Mouse (Mus musculus) MEL (cell line): ENCODE measurements around the gene Hlf. TPM values are rescaled to one million over a fixed set of nuclear protein-coding genes. Genes with fewer than 3 reads are reported as not detected.

Experiments used
- DNase-seq: peaks from one replicate; pipeline ENCODE4 v3.0.0; 2011; ENCODE audit warnings: low read depth, low spot score
- H3K27ac ChIP-seq: 2 replicates; pipeline ENCODE4 v1.5.1; 2012; ENCODE audit warnings: low read depth, mild to moderate bottlenecking, control low read depth, low read length, moderate library complexity; ENCODE audit not compliant: control insufficient read depth
- H3K27me3 ChIP-seq, 2 experiments: fragments of 150-350 bp in 1 of 2; sonication (generic) in 1 of 2; 2 replicates each; pipeline ENCODE4 v1.6.1; 2012; ENCODE audit warnings: low read length in 2 of 2, mild to moderate bottlenecking in 2 of 2, improper control_type of control experiment in 1 of 2, moderate library complexity in 1 of 2; ENCODE audit not compliant: insufficient read depth in 2 of 2, control insufficient read depth in 1 of 2
- H3K36me3 ChIP-seq, 2 experiments: 2 replicates each; pipeline ENCODE4 v1.6.1; 2012 to 2014; ENCODE audit warnings: low read length in 2 of 2, improper control_type of control experiment in 1 of 2, inconsistent platforms in 1 of 2, mild to moderate bottlenecking in 1 of 2; ENCODE audit not compliant: insufficient read depth in 2 of 2, control insufficient read depth in 1 of 2
- H3K4me1 ChIP-seq, 2 experiments: fragments of 150-350 bp in 1 of 2; sonication (generic) in 1 of 2; 2 replicates each; pipeline ENCODE4 v1.6.1; 2012; ENCODE audit warnings: low read length in 2 of 2, improper control_type of control experiment in 1 of 2, mild to moderate bottlenecking in 1 of 2; ENCODE audit not compliant: insufficient read depth in 2 of 2, control insufficient read depth in 1 of 2
- H3K4me3 ChIP-seq, 2 experiments: fragments of 150-350 bp in 1 of 2; sonication (generic) in 1 of 2; 2 replicates each; pipeline ENCODE4 v1.5.1; 2012; ENCODE audit warnings: low read depth in 2 of 2, low read length in 2 of 2, mild to moderate bottlenecking in 2 of 2, moderate library complexity in 2 of 2, control low read depth in 1 of 2, improper control_type of control experiment in 1 of 2; ENCODE audit not compliant: control insufficient read depth in 1 of 2, insufficient read depth in 1 of 2
- H3K79me2 ChIP-seq: 2 replicates; pipeline ENCODE4 v1.6.1; 2012; ENCODE audit warnings: mild to moderate bottlenecking, low read length, moderate library complexity; ENCODE audit not compliant: control insufficient read depth, poor library complexity, insufficient read depth
- H3K9ac ChIP-seq: 2 replicates; pipeline ENCODE4 v1.6.1; 2012; ENCODE audit warnings: low read depth, mild to moderate bottlenecking, control low read depth, low read length, moderate library complexity; ENCODE audit not compliant: control insufficient read depth, poor library complexity, severe bottlenecking
- H3K9me3 ChIP-seq: fragments of 150-350 bp; sonication (generic); replicated peaks from 2 replicates; pipeline ENCODE4 v1.6.1; 2012; ENCODE audit warnings: mild to moderate bottlenecking, low read length, improper control_type of control experiment, moderate library complexity; ENCODE audit not compliant: insufficient read depth
- BHLHE40 ChIP-seq: IDR thresholded peaks from 2 replicates; pipeline ENCODE4 v1.6.1; 2012; ENCODE audit warnings: low read depth, mild to moderate bottlenecking, inconsistent platforms, low read length, improper control_type of control experiment, borderline replicate concordance
- CHD2 ChIP-seq: IDR thresholded peaks from 2 replicates; pipeline ENCODE4 v1.6.1; 2011; ENCODE audit warnings: low read length, improper control_type of control experiment
- E2F4 ChIP-seq: IDR thresholded peaks from 2 replicates; pipeline ENCODE4 v1.6.1; 2011; ENCODE audit warnings: low read depth, low read length, improper control_type of control experiment, borderline replicate concordance
- HCFC1 ChIP-seq: IDR thresholded peaks from 2 replicates; pipeline ENCODE4 v1.6.1; 2012; ENCODE audit warnings: low read depth, mild to moderate bottlenecking, inconsistent platforms, low read length, improper control_type of control experiment, moderate library complexity
- MAZ ChIP-seq: IDR thresholded peaks from 2 replicates; pipeline ENCODE4 v1.6.1; 2012; ENCODE audit warnings: low read depth, mild to moderate bottlenecking, inconsistent platforms, low read length, improper control_type of control experiment
- MXI1 ChIP-seq: IDR thresholded peaks from 2 replicates; pipeline ENCODE4 v1.6.1; 2011; ENCODE audit warnings: mild to moderate bottlenecking, low read depth, low read length, improper control_type of control experiment
- MYB ChIP-seq: IDR thresholded peaks from 2 replicates; pipeline ENCODE4 v1.6.1; 2011; ENCODE audit warnings: mild to moderate bottlenecking, low read depth, low read length, improper control_type of control experiment
- MYC ChIP-seq: IDR thresholded peaks from 2 replicates; pipeline ENCODE4 v1.6.1; 2011; ENCODE audit warnings: low read depth, mild to moderate bottlenecking, low read length, improper control_type of control experiment, moderate library complexity
- NELFE ChIP-seq: IDR thresholded peaks from 2 replicates; pipeline ENCODE4 v1.6.1; 2011; ENCODE audit warnings: low read depth, low read length, improper control_type of control experiment
- POLR2AphosphoS2 ChIP-seq: IDR thresholded peaks from 2 replicates; pipeline ENCODE4 v1.6.1; 2011; ENCODE audit warnings: low read length, improper control_type of control experiment
- POLR2AphosphoS5 ChIP-seq: IDR thresholded peaks from 2 replicates; pipeline ENCODE4 v1.6.1; 2012; ENCODE audit warnings: low read depth, borderline replicate concordance, mild to moderate bottlenecking, inconsistent platforms, low read length, moderate library complexity, mixed read lengths
- SMC3 ChIP-seq: IDR thresholded peaks from 2 replicates; pipeline ENCODE4 v1.6.1; 2011; ENCODE audit warnings: low read depth, low read length, improper control_type of control experiment
- TAL1 ChIP-seq: IDR thresholded peaks from 2 replicates; pipeline ENCODE4 v1.6.1; 2012; ENCODE audit warnings: mild to moderate bottlenecking, inconsistent platforms, low read length, moderate library complexity, mixed read lengths
- TCF12 ChIP-seq: IDR thresholded peaks from 2 replicates; pipeline ENCODE4 v1.6.1; 2014; ENCODE audit warnings: low read depth, mild to moderate bottlenecking, inconsistent platforms, low read length, improper control_type of control experiment, moderate library complexity
- UBTF ChIP-seq: IDR thresholded peaks from 2 replicates; pipeline ENCODE4 v1.6.1; 2012; ENCODE audit warnings: low read depth, mild to moderate bottlenecking, inconsistent platforms, low read length, improper control_type of control experiment, moderate library complexity, borderline replicate concordance; ENCODE audit not compliant: insufficient read depth
- USF1 ChIP-seq: IDR thresholded peaks from 2 replicates; pipeline ENCODE4 v1.6.1; 2014; ENCODE audit warnings: low read depth, mild to moderate bottlenecking, inconsistent platforms, low read length, improper control_type of control experiment, moderate library complexity
- ZKSCAN1 ChIP-seq: IDR thresholded peaks from 2 replicates; pipeline ENCODE4 v1.6.1; 2012; ENCODE audit warnings: low read depth, mild to moderate bottlenecking, inconsistent platforms, low read length, improper control_type of control experiment, moderate library complexity
- ZMIZ1 ChIP-seq: IDR thresholded peaks from 2 replicates; pipeline ENCODE4 v1.6.1; 2012; ENCODE audit warnings: low read depth, mild to moderate bottlenecking, inconsistent platforms, low read length, improper control_type of control experiment, moderate library complexity
- polyA plus RNA-seq, 2 experiments: library from polyadenylated mRNA; stranded (reverse) in 1 of 2; unstranded in 1 of 2; fragments of >175 nt in 1 of 2; fragments of >200 nt in 1 of 2; gene quantifications; 2 replicates each; pipeline versions ENCODE4 v1.2.1 to v1.2.4; 2012; ENCODE audit warnings: low replicate concordance in 2 of 2, low read depth in 1 of 2; ENCODE audit not compliant: insufficient read length in 2 of 2, insufficient read depth in 1 of 2, missing spikeins in 1 of 2
- total RNA-seq: library from RNA; depleted of rRNA; stranded (reverse); fragments of 300-350 nt; gene quantifications from 2 replicates; pipeline ENCODE4 v1.2.3, GENCODE M21; 2012

Gene Hlf
- total and polyA plus RNA-seq, 3 experiments: 0.42 to 1.5 TPM; not detected in 1

DNA sequence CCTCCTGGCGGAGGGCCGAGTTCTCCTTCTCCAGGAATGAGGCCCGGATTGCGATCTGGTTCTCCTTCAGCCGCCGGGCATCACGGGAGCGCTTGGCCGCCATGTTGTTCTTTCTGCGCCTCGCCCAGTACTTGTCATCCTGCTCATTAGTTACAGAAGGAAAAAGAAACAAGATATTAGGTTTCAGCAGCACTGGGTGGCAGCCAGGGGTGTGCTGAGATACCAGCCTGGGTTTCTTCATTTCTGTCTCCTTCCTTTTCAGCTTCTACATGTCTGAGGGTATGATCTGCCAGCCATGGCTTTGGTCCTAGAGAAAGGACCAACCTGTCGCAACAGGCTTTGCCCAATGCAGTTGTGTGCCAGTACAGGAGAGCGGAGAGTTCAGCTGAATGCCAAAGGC, 49.9 kb downstream of the Hlf start:
- no peaks in the 10 kb centered on the region for H3K9me3 ChIP-seq
- H3K4me3 ChIP-seq: no peak overlapping the region
- no peaks in the 10 kb centered on the region for H3K27me3 ChIP-seq
- H3K4me1 ChIP-seq: no peaks in the 10 kb centered on the region
- H3K27ac ChIP-seq: no peak overlapping the region
- TF ChIP-seq BHLHE40 (no peak), ZKSCAN1 (no peak), MXI1 (no peak), HCFC1 (no peak), MAZ (no peak), USF1 (no peak), UBTF (no peak), SMC3 (no peak), E2F4 (no peak), POLR2AphosphoS5 (no peak), TCF12 (no peak), MYB (no peak), ZMIZ1 (no peak), CHD2 (no peak), NELFE (no peak)
- H3K36me3 ChIP-seq: no peaks in the 10 kb centered on the region
- DNase-seq: no peak
- no peak overlapping the region for H3K9ac ChIP-seq
- no peaks in the 10 kb centered on the region for H3K79me2 ChIP-seq

- H3K36me3 ChIP-seq: no peaks in the 10 kb centered on the region
- H3K4me3 ChIP-seq: no peak overlapping the region
- H3K27ac ChIP-seq: no peak overlapping the region
- H3K4me1 ChIP-seq: no peaks in the 10 kb centered on the region
- peaks cover 11 to 15% of the 10 kb centered on the region in 2 experiments for H3K27me3 ChIP-seq
- TF ChIP-seq E2F4: no peak
- no peak for TF ChIP-seq MXI1
- no peak for TF ChIP-seq TAL1
- TF ChIP-seq POLR2AphosphoS2: no peak
- no peak for TF ChIP-seq MYB
- no peak for TF ChIP-seq MYC
- TF ChIP-seq, all 39 proteins: peak for 0
- no peak for DNase-seq
- H3K9ac ChIP-seq: no peak overlapping the region
- no peaks in the 10 kb centered on the region for H3K9me3 ChIP-seq
- no peaks in the 10 kb centered on the region for H3K79me2 ChIP-seq
Observed at GRCm38 (mm10) chr11:90334816-90335215, 55.9 kb downstream of the Hlf start.
